Mouse (Mus musculus) adrenal gland, adult 18-20 months (tissue): ENCODE results near the gene Slc38a9. TPM values are rescaled to one million over a fixed set of nuclear protein-coding genes. Genes with fewer than 3 reads are reported as not detected.

Source experiments
- DNase-seq, 2 experiments: peaks; one replicate each; pipeline ENCODE4 v3.0.0; 2021 to 2022; ENCODE audit warnings: low spot score in 2 of 2
- long read RNA-seq, 2 experiments: library from polyadenylated mRNA; stranded (forward); transcript quantifications; one replicate each; pipeline ENCODE4 v2.0.0; 2021
- total RNA-seq, 2 experiments: library from RNA; stranded (reverse); gene quantifications; 1 replicate in 1 of 2; 2 replicates in 1 of 2; pipeline ENCODE4 v1.2.3; 2021

The Slc38a9 gene
- 10 to 100 TPM; 13.2 to 20.9 TPM for total RNA-seq
- long read RNA-seq, experiment 1, full-length matches to known transcripts = 2 of 3 reads
- long read RNA-seq, experiment 1, partial matches to known transcripts = 0 of 3 reads
- long read RNA-seq, experiment 1, other reads (novel, unspliced or antisense) = 1 of 3 reads
- long read RNA-seq, experiment 2, full-length matches to known transcripts = 14 of 21 reads
- long read RNA-seq, experiment 2, partial matches to known transcripts = 0 of 21 reads
- long read RNA-seq, experiment 2, other reads (novel, unspliced or antisense) = 7 of 21 reads

- peak; percentile 83 to 84 for DNase-seq
Observed at GRCm38 (mm10) chr13:112660574-112661381, at the start of gene Slc38a9. Gene Slc38a9 (plus strand): TSS chr13:112660751.

GRCm38 (mm10) chr13:112621592-112621991, 39.0 kb upstream of the Slc38a9 start:
- DNase-seq = no peak

- DNase-seq = no peak
Observed at GRCm38 (mm10) chr13:112623656-112624055, 36.9 kb upstream of the Slc38a9 start.

GRCm38 (mm10) chr13:112624622-112625021, 35.9 kb upstream of the Slc38a9 start:
- DNase-seq = no peak

GRCm38 (mm10) chr13:112625566-112625965, 35.0 kb upstream of the Slc38a9 start:
- no peak for DNase-seq

GRCm38 (mm10) chr13:112635174-112635837, 25.2 kb upstream of the Slc38a9 start:
- DNase-seq = no peak

GRCm38 (mm10) chr13:112636498-112636897, 24.1 kb upstream of the Slc38a9 start:
- no peak for DNase-seq

GRCm38 (mm10) chr13:112639111-112639510, 21.4 kb upstream of the Slc38a9 start:
- DNase-seq = no peak

GRCm38 (mm10) chr13:112642897-112643296, 17.7 kb upstream of the Slc38a9 start:
- no peak for DNase-seq

- no peak for DNase-seq
Observed at GRCm38 (mm10) chr13:112644996-112645395, 15.6 kb upstream of the Slc38a9 start.

GRCm38 (mm10) chr13:112645529-112646186, 14.9 kb upstream of the Slc38a9 start:
- no peak for DNase-seq

GRCm38 (mm10) chr13:112651183-112651582, 9.4 kb upstream of the Slc38a9 start:
- no peak for DNase-seq

GRCm38 (mm10) chr13:112652205-112652604, 8.3 kb upstream of the Slc38a9 start, which contains the start of gene Ddx4:
Gene Ddx4 (minus strand): TSS chr13:112652475.
- no peak for DNase-seq

- DNase-seq = no peak
Observed at GRCm38 (mm10) chr13:112659986-112660573, 471 bp upstream of the Slc38a9 start.

- no peak for DNase-seq
Observed at GRCm38 (mm10) chr13:112661687-112662086, 1.1 kb downstream of the Slc38a9 start.

GRCm38 (mm10) chr13:112666433-112667024, 6.0 kb downstream of the Slc38a9 start:
- no peak for DNase-seq

- no peak for DNase-seq
Observed at GRCm38 (mm10) chr13:112667215-112667614, 6.7 kb downstream of the Slc38a9 start.

- DNase-seq = no peak
Observed at GRCm38 (mm10) chr13:112671708-112672107, 11.2 kb downstream of the Slc38a9 start.

- DNase-seq = no peak
Observed at GRCm38 (mm10) chr13:112672797-112673196, 12.2 kb downstream of the Slc38a9 start.

- DNase-seq = peak; percentile 42 to 48
Observed at GRCm38 (mm10) chr13:112673899-112674447, 13.4 kb downstream of the Slc38a9 start.
